In genomic region chr4:116788956-116789355, GRCm38 (mm10) we compare ENCODE assay signal across 9 mouse cellular contexts. TPM values are rescaled to one million over a fixed set of nuclear protein-coding genes. Genes with fewer than 3 reads are reported as not detected.
A peak's percentile ranks its signal among the peaks of the same experiment; 100 is the strongest.
DNase-seq lines count a peak whose midpoint lies in the region; ATAC-seq and TF ChIP-seq lines count a peak whose summit lies in the region.
"Had no signal": no experiment of that assay in that cellular context is flagged by ENCODE, and none has a peak within 500 bp of the region (broad histone marks: within the 10 kb centered on the region; RNA-seq: fewer than 3 reads in every experiment).

No protein-coding gene starts in this region.

- no peak overlapping the region for H3K4me3 ChIP-seq in liver, embryonic 15.5 days (replicated peaks)
- H3K4me3 ChIP-seq in neural tube, embryonic 11.5 days (ENCODE audit: low read depth, low read length): no peak overlapping the region
- no peak overlapping the region for H3K4me3 ChIP-seq in stomach, postnatal 0 days (ENCODE audit: low read depth, low read length)
- H3K4me3 ChIP-seq: hindbrain, embryonic 15.5 days had no signal

- no peaks in the 10 kb centered on the region for H3K27me3 ChIP-seq in liver, embryonic 15.5 days
- H3K27me3 ChIP-seq in neural tube, embryonic 11.5 days (ENCODE audit: control insufficient read depth, insufficient read depth, low read length): no peaks in the 10 kb centered on the region
- no peaks in the 10 kb centered on the region for H3K27me3 ChIP-seq in stomach, postnatal 0 days (ENCODE audit: control insufficient read depth, insufficient read depth, low read length)
- H3K27me3 ChIP-seq: hindbrain, embryonic 15.5 days had no signal

- peak overlapping the region; percentile 39; the same call in 1 of the 2 replicates for H3K27ac ChIP-seq in liver, embryonic 15.5 days (replicated peaks)
- no peak overlapping the region for H3K27ac ChIP-seq in neural tube, embryonic 11.5 days (ENCODE audit: low read depth, low read length)
- H3K27ac ChIP-seq in stomach, postnatal 0 days (replicated peaks): peak overlapping the region; percentile 56
- H3K27ac ChIP-seq: hindbrain, embryonic 15.5 days had no signal

- no peaks in the 10 kb centered on the region for H3K36me3 ChIP-seq in liver, embryonic 15.5 days (replicated peaks)
- H3K36me3 ChIP-seq in neural tube, embryonic 11.5 days (ENCODE audit: control insufficient read depth, insufficient read depth, low read length): no peaks in the 10 kb centered on the region
- H3K36me3 ChIP-seq in stomach, postnatal 0 days (ENCODE audit: control insufficient read depth, insufficient read depth, low read length): no peaks in the 10 kb centered on the region
- H3K36me3 ChIP-seq: hindbrain, embryonic 15.5 days had no signal

- no peak for TF ChIP-seq EP300 in stomach, postnatal 0 days (optimal IDR thresholded peaks at IDR 0.05)

- H3K4me2 ChIP-seq in liver, embryonic 15.5 days: no peak overlapping the region
- no peak overlapping the region for H3K4me2 ChIP-seq in neural tube, embryonic 11.5 days (ENCODE audit: low read depth)
- H3K4me2 ChIP-seq in stomach, postnatal 0 days (replicated peaks; ENCODE audit: low read depth): no peak overlapping the region; the same call in 1 of the 2 replicates
- H3K4me2 ChIP-seq: hindbrain, embryonic 15.5 days had no signal

- peaks cover 7% of the 10 kb centered on the region for H3K4me1 ChIP-seq in liver, embryonic 15.5 days (replicated peaks)
- H3K4me1 ChIP-seq in neural tube, embryonic 11.5 days (ENCODE audit: control insufficient read depth, insufficient read depth, low read length): no peaks in the 10 kb centered on the region
- no peaks in the 10 kb centered on the region for H3K4me1 ChIP-seq in stomach, postnatal 0 days (replicated peaks; ENCODE audit: control insufficient read depth, insufficient read depth)
- H3K4me1 ChIP-seq: hindbrain, embryonic 15.5 days had no signal

- TF ChIP-seq CTCF in stomach, postnatal 0 days (IDR thresholded peaks at IDR 0.05; ENCODE audit: low read depth): peak; percentile 97

- WGBS in liver, embryonic 15.5 days (ENCODE audit: insufficient replicate concordance): 14% methylated on average over 3 of the region's 3 CpGs
- 18% methylated on average over 3 of the region's 3 CpGs for WGBS in neural tube, embryonic 11.5 days
- WGBS in stomach, postnatal 0 days: 5% methylated on average over 3 of the region's 3 CpGs

- no peaks in the 10 kb centered on the region for H3K9me3 ChIP-seq in liver, embryonic 15.5 days (replicated peaks)
- H3K9me3 ChIP-seq in neural tube, embryonic 11.5 days (ENCODE audit: control insufficient read depth, low read length): peaks cover 2% of the 10 kb centered on the region; the same call in 1 of the 2 replicates
- no peaks in the 10 kb centered on the region for H3K9me3 ChIP-seq in stomach, postnatal 0 days (ENCODE audit: control insufficient read depth, low read length)
- H3K9me3 ChIP-seq: hindbrain, embryonic 15.5 days had no signal

- peak; percentile 75 to 82 for DNase-seq in CD8-positive naive resting alpha-beta T cell, adult 2 months (ENCODE audit: low read depth in 2 of 2, low spot score in 2 of 2)
- peak; percentile 87 for DNase-seq in adrenal gland, postnatal 14 days
- DNase-seq in embryo, embryonic 9.5 days (ENCODE audit: extremely low spot score): peak; percentile 78
- peak; percentile 33 to 79 for DNase-seq in heart, adult 9 months (ENCODE audit: low spot score in 2 of 2)
- DNase-seq in kidney, postnatal 4 days: peak; percentile 81 to 87
- peak; percentile 81 for DNase-seq in neural tube, embryonic 11.5 days (ENCODE audit: low spot score)
- DNase-seq in stomach, postnatal 0 days (ENCODE audit: low spot score): peak; percentile 83

- no peak for ATAC-seq in liver, embryonic 15.5 days (ENCODE audit: insufficient read depth)
- ATAC-seq in neural tube, embryonic 11.5 days (ENCODE audit: insufficient read depth, low FRiP score, low TSS enrichment): no peak
- peak; percentile 73; the same call in 1 of the 2 replicates for ATAC-seq in stomach, postnatal 0 days (ENCODE audit: low FRiP score, low TSS enrichment)

- no peak overlapping the region for H3K9ac ChIP-seq in liver, embryonic 15.5 days
- no peak overlapping the region for H3K9ac ChIP-seq in neural tube, embryonic 11.5 days (ENCODE audit: low read length)
- H3K9ac ChIP-seq in stomach, postnatal 0 days (ENCODE audit: low read length): no peak overlapping the region
- H3K9ac ChIP-seq: hindbrain, embryonic 15.5 days had no signal

RNA-seq across cellular contexts. Expression of gene Toe1, which starts 18.5 kb away (rescaled TPM):
- total RNA-seq in adrenal gland, postnatal 14 days (2021): 18.9 and 22.0 TPM in 2 replicates
- polyA plus RNA-seq in liver, embryonic 15.5 days (2015; fragmentation: Nextera tagmentation; extraction: Ambion mirVana): 14.3 and 14.8 TPM in 2 replicates
- polyA plus RNA-seq in neural tube, embryonic 11.5 days (2014; fragmentation: Nextera tagmentation; extraction: Ambion mirVana): 34.8 and 36.1 TPM in 2 replicates
- polyA plus RNA-seq in stomach, postnatal 0 days (2015; fragmentation: Nextera tagmentation; extraction: Ambion mirVana): 16.0 and 17.3 TPM in 2 replicates

RNA-seq across cellular contexts. Expression of gene Mutyh, which starts 18.6 kb away (rescaled TPM):
- 2.5 and 6.4 TPM in 2 replicates for total RNA-seq in adrenal gland, postnatal 14 days (2021)
- polyA plus RNA-seq in liver, embryonic 15.5 days (2015; fragmentation: Nextera tagmentation; extraction: Ambion mirVana): 3.0 and 3.2 TPM in 2 replicates
- 15.5 and 17.4 TPM in 2 replicates for polyA plus RNA-seq in neural tube, embryonic 11.5 days (2014; fragmentation: Nextera tagmentation; extraction: Ambion mirVana)
- 3.1 and 3.9 TPM in 2 replicates for polyA plus RNA-seq in stomach, postnatal 0 days (2015; fragmentation: Nextera tagmentation; extraction: Ambion mirVana)

RNA-seq across cellular contexts. Expression of gene Hpdl, which starts 32.6 kb away (rescaled TPM):
- 6.1 and 7.0 TPM in 2 replicates for total RNA-seq in adrenal gland, postnatal 14 days (2021)
- 0.18 and 0.30 TPM in 2 replicates for polyA plus RNA-seq in liver, embryonic 15.5 days (2015; fragmentation: Nextera tagmentation; extraction: Ambion mirVana)
- polyA plus RNA-seq in neural tube, embryonic 11.5 days (2014; fragmentation: Nextera tagmentation; extraction: Ambion mirVana): 1.2 and 1.3 TPM in 2 replicates
- 0.51 and 0.85 TPM in 2 replicates for polyA plus RNA-seq in stomach, postnatal 0 days (2015; fragmentation: Nextera tagmentation; extraction: Ambion mirVana)
